ENCODE assay signal across 14 mouse cellular contexts in genomic region chr6:88191024-88191365, GRCm38 (mm10). TPM values are rescaled to one million over a fixed set of nuclear protein-coding genes. Genes with fewer than 3 reads are reported as not detected.
DNase-seq lines count a peak whose midpoint lies in the region; ATAC-seq and TF ChIP-seq lines count a peak whose summit lies in the region.
"Had no signal": no experiment of that assay in that cellular context is flagged by ENCODE, and none has a peak within 500 bp of the region (broad histone marks: within the 10 kb centered on the region; RNA-seq: fewer than 3 reads in every experiment).

No protein-coding gene starts in this region.

- DNase-seq in embryo, embryonic 11 days = peak; percentile 38
- no peak for DNase-seq in embryo, embryonic 10.5 days (ENCODE audit: low spot score)
- no peak for DNase-seq in kidney, postnatal 10 days
- peak; percentile 36 for DNase-seq in G1E (ENCODE audit: low spot score)
- DNase-seq in ovary, postnatal 14 days (ENCODE audit: low spot score) = no peak
- DNase-seq: adrenal gland, adult 8-10 months; right cerebral cortex, postnatal 14 days had no signal

- H3K36me3 ChIP-seq in kidney, embryonic 14.5 days (ENCODE audit: control insufficient read depth, insufficient read depth, low read length) = no peaks in the 10 kb centered on the region
- peaks cover 79% of the 10 kb centered on the region for H3K36me3 ChIP-seq in G1E (replicated peaks)
- H3K36me3 ChIP-seq in limb, embryonic 12.5 days = no peaks in the 10 kb centered on the region
- H3K36me3 ChIP-seq: limb, embryonic 13.5 days had no signal

- peaks cover 14% of the 10 kb centered on the region; the same call in 1 of the 2 replicates for H3K4me1 ChIP-seq in kidney, embryonic 14.5 days (ENCODE audit: control insufficient read depth, insufficient read depth, low read length)
- peaks cover 89% of the 10 kb centered on the region for H3K4me1 ChIP-seq in G1E (ENCODE audit: insufficient read depth, low read depth, low read length)
- H3K4me1 ChIP-seq in limb, embryonic 12.5 days (replicated peaks) = peaks cover 19% of the 10 kb centered on the region

- no peak for TF ChIP-seq CTCF in G1E (IDR thresholded peaks at IDR 0.05; ENCODE audit: low read depth, low read length)

- H3K4me3 ChIP-seq in kidney, embryonic 14.5 days (ENCODE audit: low read length) = no peak overlapping the region
- H3K4me3 ChIP-seq in G1E (ENCODE audit: low read depth, low read length) = peak overlapping the region; percentile 70; the same call in 1 of the 2 replicates
- no peak overlapping the region for H3K4me3 ChIP-seq in limb, embryonic 12.5 days (replicated peaks)

- WGBS in kidney, embryonic 14.5 days = 15% methylated on average over 6 of the region's 6 CpGs
- whole genome bisulfite sequencing in limb, embryonic 12.5 days = 6% methylated on average over 6 of the region's 6 CpGs

- no peaks in the 10 kb centered on the region for H3K9me3 ChIP-seq in kidney, embryonic 14.5 days (ENCODE audit: control insufficient read depth, low read length)
- H3K9me3 ChIP-seq in G1E (replicated peaks) = no peaks in the 10 kb centered on the region
- no peaks in the 10 kb centered on the region for H3K9me3 ChIP-seq in limb, embryonic 12.5 days
- H3K9me3 ChIP-seq: limb, embryonic 13.5 days had no signal

- no peak for ATAC-seq in kidney, embryonic 14.5 days (ENCODE audit: low FRiP score, low TSS enrichment)
- no peak for ATAC-seq in G1E (ENCODE audit: extremely low read depth, insufficient number of reproducible peaks, low FRiP score, poor library complexity, severe bottlenecking)
- no peak for ATAC-seq in limb, embryonic 12.5 days (ENCODE audit: insufficient number of reproducible peaks, insufficient read depth, low FRiP score, low TSS enrichment, low read depth)
- no peak for ATAC-seq in cerebellum, adult (ENCODE audit: insufficient number of reproducible peaks, low FRiP score, low TSS enrichment)
- ATAC-seq: intestine, postnatal 0 days had no signal

- no peak overlapping the region for H3K27ac ChIP-seq in kidney, embryonic 14.5 days (ENCODE audit: low read depth, low read length)
- H3K27ac ChIP-seq in limb, embryonic 12.5 days = no peak overlapping the region
- H3K27ac ChIP-seq: limb, embryonic 13.5 days had no signal

- peaks cover 84% of the 10 kb centered on the region for H3K27me3 ChIP-seq in kidney, embryonic 14.5 days (ENCODE audit: control insufficient read depth, insufficient read depth, low read length)
- H3K27me3 ChIP-seq in G1E (ENCODE audit: insufficient read depth, low read length) = no peaks in the 10 kb centered on the region
- H3K27me3 ChIP-seq in limb, embryonic 12.5 days = peaks cover 99% of the 10 kb centered on the region

- H3K4me2 ChIP-seq in kidney, embryonic 14.5 days (replicated peaks; ENCODE audit: low read depth, low read length) = 0 out of 2 replicates have a peak overlapping the region, but pooled peaks have one; percentile 82
- H3K4me2 ChIP-seq in limb, embryonic 12.5 days = 0 out of 2 replicates have a peak overlapping the region, but pooled peaks have one; percentile 82

- H3K9ac ChIP-seq in kidney, embryonic 14.5 days (ENCODE audit: low read depth, low read length) = no peak overlapping the region
- 0 out of 2 replicates have a peak overlapping the region, but pooled peaks have one; percentile 27 for H3K9ac ChIP-seq in limb, embryonic 12.5 days (replicated peaks)
- H3K9ac ChIP-seq: limb, embryonic 13.5 days had no signal

RNA-seq across cellular contexts. Expression of gene Gata2, which starts 2.7 kb away (rescaled TPM):
- 27.2 and 44.6 TPM in 2 replicates for polyA plus RNA-seq in kidney, embryonic 14.5 days (2014; fragmentation: Nextera tagmentation; extraction: Ambion mirVana)
- total RNA-seq in G1E (2014; fragmentation: Nextera tagmentation) (264 and 265 TPM in 2 replicates), G1E (2017) (127 and 145 TPM in 2 replicates)
- 1,748 and 2,211 TPM in 2 replicates for polyA plus RNA-seq in G1E (2012)
- 5.7 and 8.6 TPM in 2 replicates for polyA plus RNA-seq in limb, embryonic 12.5 days (2016; fragmentation: Nextera tagmentation; extraction: Ambion mirVana)

RNA-seq across cellular contexts. Expression of gene Dnajb8, which starts 31.1 kb away (rescaled TPM):
- not detected in 2 replicates for polyA plus RNA-seq in kidney, embryonic 14.5 days (2014; fragmentation: Nextera tagmentation; extraction: Ambion mirVana)
- total RNA-seq in G1E (2014; fragmentation: Nextera tagmentation) = not detected in 2 replicates
- total RNA-seq in G1E (2017) = 0.11 TPM in 1 of 2 replicates, not detected in the other
- polyA plus RNA-seq in G1E (2012) = not detected in 2 replicates
- polyA plus RNA-seq in limb, embryonic 12.5 days (2016; fragmentation: Nextera tagmentation; extraction: Ambion mirVana) = not detected in 2 replicates
- total RNA-seq: adrenal gland, adult 8-10 months; common myeloid progenitor, adult 5-6 weeks had no signal
- polyA plus RNA-seq: intestine, postnatal 0 days; limb, embryonic 13.5 days; stomach, embryonic 14.5 days had no signal

Comparison
In these comparisons a context has a peak if more than half of its experiments do, and no peak if none do; other contexts are left out.
1. DNase-seq: peak in embryo, embryonic 11 days (single experiment) and G1E (single experiment); none in embryo, embryonic 10.5 days (single experiment), kidney, postnatal 10 days (single experiment) and ovary, postnatal 14 days (single experiment).
2. RNA of gene Gata2, which starts 2.7 kb away (polyA plus RNA-seq): 1,748 to 2,211 TPM in G1E; 27.2 to 44.6 TPM in kidney, embryonic 14.5 days and 5.7 to 8.6 TPM in limb, embryonic 12.5 days; every median in the first group is over 10 times any median in the second.